Mouse (Mus musculus): Measurements from ENCODE around the gene Slc18a3. TPM values are rescaled to one million over a fixed set of nuclear protein-coding genes. Genes with fewer than 3 reads are reported as not detected.

Slc18a3 gene
- 0.84 and 1.3 TPM in 2 replicates for polyA plus RNA-seq (2014; fragmentation: Nextera tagmentation; extraction: Ambion mirVana)

- peak within 1 kb of the TSS; percentile 35 for H3K4me3 ChIP-seq (ENCODE audit: low read depth, low read length)
- no peaks in the 10 kb centered on the region for H3K9me3 ChIP-seq (replicated peaks; ENCODE audit: control insufficient read depth, low read length)
- H3K27me3 ChIP-seq (replicated peaks; ENCODE audit: control insufficient read depth, insufficient read depth, low read length): peaks cover 75% of the 10 kb centered on the region
- H3K4me2 ChIP-seq (ENCODE audit: low read length): peak within 1 kb of the TSS; percentile 59
- ATAC-seq (0 out of 2 replicates have a peak, but pooled peaks have one; percentile 38), DNase-seq (ENCODE audit: low spot score) (peak; percentile 25)
- peak within 1 kb of the TSS; percentile 21; the same call in 1 of the 2 replicates for H3K9ac ChIP-seq (ENCODE audit: low read length)
- H3K27ac ChIP-seq (ENCODE audit: low read depth, low read length): no peak within 1 kb of the TSS
- WGBS: under 1% methylated on average over 68 of the region's 70 CpGs
- no peaks in the 10 kb centered on the region for H3K36me3 ChIP-seq (ENCODE audit: control insufficient read depth, insufficient read depth, low read length)
- peaks cover 9% of the 10 kb centered on the region for H3K4me1 ChIP-seq (ENCODE audit: control insufficient read depth, insufficient read depth, low read length)
Measured at GRCm38 (mm10) chr14:32464601-32465505, at the start of gene Slc18a3. Slc18a3 (minus strand) TSS chr14:32464850.

GRCm38 (mm10) chr14:32513336-32514032 is 48.8 kb upstream of the Slc18a3 start, which contains the start of gene Ercc6:
Ercc6 (plus strand) TSS chr14:32513521.
- H3K4me1 ChIP-seq (ENCODE audit: control insufficient read depth, insufficient read depth, low read length): 0 out of 2 replicates have a peak, but pooled peaks cover 6% of the 10 kb centered on the region
- DNase-seq (ENCODE audit: low spot score): peak; percentile 98
- peak within 1 kb of the TSS; percentile 84 for H3K4me2 ChIP-seq (ENCODE audit: low read length)
- peak within 1 kb of the TSS; percentile 79 for H3K9ac ChIP-seq (ENCODE audit: low read length)
- peak; percentile 97 for ATAC-seq
- H3K36me3 ChIP-seq (ENCODE audit: control insufficient read depth, insufficient read depth, low read length): peaks cover 19% of the 10 kb centered on the region
- peak within 1 kb of the TSS; percentile 80 for H3K27ac ChIP-seq (ENCODE audit: low read depth, low read length)
- under 1% methylated on average over 60 of the region's 62 CpGs for WGBS
- no peaks in the 10 kb centered on the region for H3K27me3 ChIP-seq (replicated peaks; ENCODE audit: control insufficient read depth, insufficient read depth, low read length)
- peak within 1 kb of the TSS; percentile 71 for H3K4me3 ChIP-seq (ENCODE audit: low read depth, low read length)
- no peaks in the 10 kb centered on the region for H3K9me3 ChIP-seq (replicated peaks; ENCODE audit: control insufficient read depth, low read length)

GRCm38 (mm10) chr14:32512912-32513311 is 48.3 kb upstream of the Slc18a3 start:
- Histone ChIP-seq H3K4me1 (ENCODE audit: control insufficient read depth, insufficient read depth, low read length) (0 out of 2 replicates have a peak, but pooled peaks cover 6% of the 10 kb centered on the region), H3K9me3 (replicated peaks; ENCODE audit: control insufficient read depth, low read length) (no peaks in the 10 kb centered on the region), H3K36me3 (ENCODE audit: control insufficient read depth, insufficient read depth, low read length) (peaks cover 16% of the 10 kb centered on the region), H3K27ac (ENCODE audit: low read depth, low read length) (0 out of 2 replicates have a peak overlapping the region, but pooled peaks have one; percentile 80), H3K4me2 (ENCODE audit: low read length) (peak overlapping the region; percentile 84), H3K27me3 (replicated peaks; ENCODE audit: control insufficient read depth, insufficient read depth, low read length) (no peaks in the 10 kb centered on the region), H3K4me3 (ENCODE audit: low read depth, low read length) (peak overlapping the region; percentile 71), H3K9ac (ENCODE audit: low read length) (peak overlapping the region; percentile 79; the same call in 1 of the 2 replicates)
- WGBS: 49% methylated on average over 9 of the region's 9 CpGs
- ATAC-seq (peak; percentile 31), DNase-seq (ENCODE audit: low spot score) (no peak)

GRCm38 (mm10) chr14:32509443-32509961 is 44.9 kb upstream of the Slc18a3 start:
- H3K4me1 ChIP-seq (ENCODE audit: control insufficient read depth, insufficient read depth, low read length): 0 out of 2 replicates have a peak, but pooled peaks cover 6% of the 10 kb centered on the region
- no peak for ATAC-seq
- H3K27ac ChIP-seq (ENCODE audit: low read depth, low read length): no peak overlapping the region
- H3K27me3 ChIP-seq (replicated peaks; ENCODE audit: control insufficient read depth, insufficient read depth, low read length): no peaks in the 10 kb centered on the region
- no peak overlapping the region for H3K4me2 ChIP-seq (ENCODE audit: low read length)
- H3K4me3 ChIP-seq (ENCODE audit: low read depth, low read length): no peak overlapping the region
- H3K9me3 ChIP-seq (replicated peaks; ENCODE audit: control insufficient read depth, low read length): no peaks in the 10 kb centered on the region
- no peak overlapping the region for H3K9ac ChIP-seq (ENCODE audit: low read length)
- no peaks in the 10 kb centered on the region for H3K36me3 ChIP-seq (ENCODE audit: control insufficient read depth, insufficient read depth, low read length)
- 87% methylated on average over 6 of the region's 6 CpGs for WGBS
- DNase-seq (ENCODE audit: low spot score): no peak

GRCm38 (mm10) chr14:32508105-32508835 is 43.6 kb upstream of the Slc18a3 start:
- Histone ChIP-seq H3K4me2 (ENCODE audit: low read length) (no peak overlapping the region), H3K36me3 (ENCODE audit: control insufficient read depth, insufficient read depth, low read length) (no peaks in the 10 kb centered on the region), H3K4me3 (ENCODE audit: low read depth, low read length) (no peak overlapping the region), H3K9me3 (replicated peaks; ENCODE audit: control insufficient read depth, low read length) (no peaks in the 10 kb centered on the region), H3K27me3 (replicated peaks; ENCODE audit: control insufficient read depth, insufficient read depth, low read length) (no peaks in the 10 kb centered on the region), H3K27ac (ENCODE audit: low read depth, low read length) (no peak overlapping the region), H3K4me1 (ENCODE audit: control insufficient read depth, insufficient read depth, low read length) (no peaks in the 10 kb centered on the region), H3K9ac (ENCODE audit: low read length) (no peak overlapping the region)
- 77% methylated on average over 10 of the region's 10 CpGs for WGBS
- ATAC-seq (no peak), DNase-seq (ENCODE audit: low spot score) (no peak)

- Histone ChIP-seq H3K4me1 (ENCODE audit: control insufficient read depth, insufficient read depth, low read length) (no peaks in the 10 kb centered on the region), H3K9ac (ENCODE audit: low read length) (no peak overlapping the region), H3K27ac (ENCODE audit: low read depth, low read length) (no peak overlapping the region), H3K4me3 (ENCODE audit: low read depth, low read length) (no peak overlapping the region), H3K9me3 (replicated peaks; ENCODE audit: control insufficient read depth, low read length) (no peaks in the 10 kb centered on the region), H3K4me2 (ENCODE audit: low read length) (no peak overlapping the region), H3K36me3 (ENCODE audit: control insufficient read depth, insufficient read depth, low read length) (no peaks in the 10 kb centered on the region), H3K27me3 (replicated peaks; ENCODE audit: control insufficient read depth, insufficient read depth, low read length) (no peaks in the 10 kb centered on the region)
- no peak for DNase-seq (ENCODE audit: low spot score)
- ATAC-seq: no peak
- 70% methylated on average over 4 of the region's 4 CpGs for WGBS
Measured at GRCm38 (mm10) chr14:32507216-32507615, 42.6 kb upstream of the Slc18a3 start.

- Histone ChIP-seq H3K4me1 (ENCODE audit: control insufficient read depth, insufficient read depth, low read length) (no peaks in the 10 kb centered on the region), H3K9ac (ENCODE audit: low read length) (no peak overlapping the region), H3K9me3 (replicated peaks; ENCODE audit: control insufficient read depth, low read length) (no peaks in the 10 kb centered on the region), H3K36me3 (ENCODE audit: control insufficient read depth, insufficient read depth, low read length) (no peaks in the 10 kb centered on the region), H3K4me3 (ENCODE audit: low read depth, low read length) (no peak overlapping the region), H3K4me2 (ENCODE audit: low read length) (no peak overlapping the region), H3K27me3 (replicated peaks; ENCODE audit: control insufficient read depth, insufficient read depth, low read length) (no peaks in the 10 kb centered on the region), H3K27ac (ENCODE audit: low read depth, low read length) (no peak overlapping the region)
- 89% methylated on average over 10 of the region's 10 CpGs for WGBS
- no peak for ATAC-seq
- DNase-seq (ENCODE audit: low spot score): no peak
Measured at GRCm38 (mm10) chr14:32506329-32506728, 41.7 kb upstream of the Slc18a3 start.

GRCm38 (mm10) chr14:32503897-32504296 is 39.2 kb upstream of the Slc18a3 start:
- 85% methylated on average over 1 of the region's 1 CpGs for WGBS
- Histone ChIP-seq H3K4me1 (ENCODE audit: control insufficient read depth, insufficient read depth, low read length) (no peaks in the 10 kb centered on the region), H3K4me3 (ENCODE audit: low read depth, low read length) (no peak overlapping the region), H3K4me2 (ENCODE audit: low read length) (no peak overlapping the region), H3K9me3 (replicated peaks; ENCODE audit: control insufficient read depth, low read length) (no peaks in the 10 kb centered on the region), H3K27ac (ENCODE audit: low read depth, low read length) (no peak overlapping the region), H3K9ac (ENCODE audit: low read length) (no peak overlapping the region), H3K27me3 (replicated peaks; ENCODE audit: control insufficient read depth, insufficient read depth, low read length) (no peaks in the 10 kb centered on the region), H3K36me3 (ENCODE audit: control insufficient read depth, insufficient read depth, low read length) (no peaks in the 10 kb centered on the region)
- no peak for DNase-seq (ENCODE audit: low spot score)
- no peak for ATAC-seq
